Mouse (Mus musculus): ENCODE measurements around the gene Dst.

The Dst gene

DNA sequence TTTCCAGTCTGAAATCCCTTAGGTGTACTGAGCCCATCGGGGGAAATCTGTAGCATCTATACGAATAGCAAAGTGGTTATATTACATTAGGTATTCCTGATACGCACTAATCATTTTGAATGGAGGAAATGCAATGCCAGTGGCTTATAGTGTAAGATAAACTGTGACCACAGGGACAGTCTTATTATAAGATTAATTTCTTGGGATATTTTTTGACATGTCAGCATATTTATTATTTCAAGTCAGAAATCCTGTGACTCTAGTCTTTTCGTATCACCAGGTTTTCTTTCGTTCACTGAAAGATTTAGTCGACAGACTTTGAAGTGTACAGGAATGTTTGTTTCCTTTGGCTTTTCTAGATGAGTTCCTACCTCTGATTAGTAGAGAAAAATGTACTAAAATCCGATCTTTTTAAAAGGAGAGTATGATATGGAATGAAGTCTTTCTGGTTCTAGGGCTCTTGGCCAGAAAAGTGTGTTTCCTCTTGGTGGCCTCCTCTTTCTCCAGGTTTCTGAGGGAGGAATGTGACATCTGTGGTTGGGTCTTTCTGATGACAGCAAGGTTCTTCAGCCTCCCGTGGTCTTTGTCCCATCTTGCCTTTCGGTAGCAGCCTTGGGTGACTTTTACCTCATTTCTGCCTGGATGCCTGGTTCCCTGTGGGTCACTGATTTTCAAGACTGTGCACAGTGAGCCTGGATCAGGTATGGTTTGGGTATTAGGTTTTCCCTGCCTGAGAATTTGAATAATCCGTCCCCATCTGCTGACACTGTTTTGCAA lies 161.7 kb downstream of the Dst start:
- no peak for DNase-seq

DNA sequence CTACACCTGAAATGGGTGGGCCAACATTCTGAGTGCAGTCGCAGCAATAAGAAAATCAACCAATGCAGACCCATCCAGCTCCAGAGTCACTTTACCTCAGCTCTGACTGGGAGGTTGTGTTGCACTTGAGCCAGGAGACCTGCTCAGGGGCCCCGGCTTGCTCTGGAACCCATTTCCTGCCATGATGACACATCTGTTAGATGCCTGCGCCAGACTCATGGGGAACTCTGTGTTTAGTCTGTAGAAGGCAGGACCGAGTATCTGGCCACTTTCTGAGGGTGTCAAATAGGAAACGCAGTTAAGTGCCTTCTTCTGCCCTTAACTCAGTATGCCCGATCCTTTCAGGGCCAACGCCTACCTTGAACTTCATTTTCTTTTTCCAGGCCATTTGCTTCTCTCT lies 162.4 kb downstream of the Dst start:
- DNase-seq = no peak

DNA sequence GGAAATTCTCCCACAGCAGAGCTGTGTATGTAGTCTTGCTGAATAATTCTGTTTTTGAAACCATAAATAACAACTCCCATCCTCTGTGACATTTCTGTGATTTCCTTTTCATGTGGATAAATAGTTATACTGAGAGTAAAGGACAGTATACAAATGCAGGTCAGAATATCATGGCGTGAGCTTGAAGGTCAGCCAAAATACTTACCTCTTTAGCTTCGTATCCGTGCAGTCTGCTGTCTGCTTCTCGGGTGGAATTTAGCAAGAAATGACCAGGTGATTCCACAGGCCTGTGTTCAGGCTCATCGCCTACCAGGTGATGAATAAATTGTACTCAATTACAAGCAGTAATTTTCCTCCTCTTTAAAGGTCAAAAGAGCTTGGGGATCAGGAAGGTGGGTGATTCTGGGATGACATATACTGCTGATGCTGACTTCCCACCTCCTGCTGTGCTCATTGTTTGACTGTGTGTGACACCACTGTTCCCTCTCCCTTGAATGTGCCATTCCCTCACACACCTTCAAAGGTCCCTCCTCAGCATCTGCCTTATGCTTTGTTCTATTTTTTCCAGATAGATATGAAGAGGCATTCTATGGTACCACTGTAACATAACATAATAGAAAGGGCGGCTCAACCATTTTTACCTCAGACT lies 163.1 kb downstream of the Dst start:
- DNase-seq = no peak

DNA sequence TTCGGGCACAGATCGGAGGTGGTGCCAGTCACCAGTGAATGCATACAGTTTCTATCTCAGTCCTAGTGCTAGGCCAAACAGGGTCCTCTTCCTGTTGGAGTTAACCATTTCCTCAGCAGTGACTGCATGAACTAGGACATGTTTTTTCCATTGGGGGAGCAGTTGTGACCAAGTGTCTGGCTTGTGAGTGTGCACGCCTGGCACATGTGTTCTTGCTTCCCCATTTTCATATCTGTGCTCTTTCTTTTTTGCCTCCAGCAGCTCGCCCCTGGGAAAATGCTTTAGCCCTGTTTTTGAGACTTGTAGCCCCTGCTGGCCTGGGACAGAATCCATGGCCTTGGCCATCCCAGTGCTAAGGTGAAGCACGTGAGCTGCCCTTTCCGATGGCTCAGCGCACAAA lies 164.2 kb downstream of the Dst start:
- DNase-seq = no peak

DNA sequence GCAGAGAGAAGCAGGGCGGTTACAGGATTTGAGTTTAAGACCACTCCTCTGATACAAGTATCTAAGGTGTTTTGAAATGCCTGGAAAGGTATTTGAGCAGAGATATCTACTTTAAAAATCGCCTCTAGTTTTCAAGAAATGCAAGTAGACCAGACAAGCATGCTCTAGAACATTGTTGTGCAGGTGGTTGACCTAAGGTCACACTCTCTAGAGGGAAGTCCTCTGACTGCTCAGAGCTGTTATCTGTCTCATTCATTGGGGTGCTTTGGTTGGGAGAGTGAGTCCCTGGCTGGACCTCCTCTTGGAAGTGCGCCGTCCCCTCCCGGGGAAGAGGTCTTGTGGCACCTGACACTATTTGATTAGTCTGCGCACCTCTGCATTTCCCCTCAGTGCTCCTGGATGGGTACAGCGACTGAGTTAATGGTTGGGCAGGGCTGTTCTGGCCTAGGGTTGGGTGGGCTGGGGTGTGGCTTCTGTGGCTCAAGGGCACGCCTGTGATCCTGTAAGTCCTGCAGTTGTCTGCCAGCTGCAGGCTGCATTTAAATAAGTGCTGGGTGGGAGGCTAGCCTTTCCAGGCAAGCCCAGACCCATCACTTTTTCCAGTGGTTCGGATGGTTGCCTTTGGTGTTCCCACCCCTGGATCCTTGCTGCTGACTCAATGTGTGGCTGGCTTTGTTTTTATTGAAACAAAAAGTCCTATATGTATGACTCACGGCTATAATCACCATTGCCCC lies 165.6 kb downstream of the Dst start:
- DNase-seq = no peak

DNA sequence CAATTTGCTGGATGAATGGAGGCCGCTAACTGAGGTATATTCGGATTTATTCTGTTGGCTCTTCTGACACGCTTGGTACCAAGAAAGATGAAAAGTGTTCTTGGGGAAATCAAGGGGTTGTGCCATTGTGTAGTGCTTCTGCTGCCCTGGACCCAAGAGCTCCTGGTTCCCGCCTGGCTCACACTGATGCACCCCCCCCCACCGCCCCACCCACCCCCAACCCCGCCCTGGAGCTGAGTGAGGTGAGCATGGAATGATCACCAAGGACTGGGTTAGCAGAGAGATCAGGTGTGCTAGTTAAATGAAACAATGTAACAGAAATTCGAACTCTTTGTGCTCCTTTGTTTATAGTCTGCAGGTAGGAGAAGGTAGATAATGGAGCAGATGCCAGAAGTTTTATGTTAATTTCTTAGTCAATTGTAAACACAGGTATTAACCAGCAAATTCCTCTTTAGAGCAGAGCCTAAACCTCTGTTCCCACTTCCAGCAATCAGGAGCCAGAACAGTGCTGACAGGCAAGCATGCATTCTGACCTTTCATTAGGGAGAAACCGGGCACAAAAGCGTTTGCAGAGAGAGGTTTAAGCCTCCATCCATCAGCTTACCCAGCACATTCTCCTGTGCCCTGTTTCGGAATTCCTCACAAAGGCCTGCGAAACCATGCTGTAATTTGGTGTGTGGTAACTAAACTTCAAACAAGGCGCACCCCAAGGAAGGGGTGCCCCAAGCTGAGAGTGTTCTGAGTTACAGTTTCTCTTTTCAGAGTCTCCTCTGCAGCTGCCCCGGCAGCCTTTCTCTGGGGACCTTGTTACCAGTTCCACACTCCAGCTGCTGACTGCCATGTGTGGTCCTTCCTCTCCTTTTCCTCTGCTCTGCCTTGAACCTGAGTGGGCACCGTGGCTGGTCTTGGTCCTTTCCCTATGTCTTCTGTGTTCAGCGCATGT lies 166.5 kb downstream of the Dst start:
- DNase-seq = no peak

DNA sequence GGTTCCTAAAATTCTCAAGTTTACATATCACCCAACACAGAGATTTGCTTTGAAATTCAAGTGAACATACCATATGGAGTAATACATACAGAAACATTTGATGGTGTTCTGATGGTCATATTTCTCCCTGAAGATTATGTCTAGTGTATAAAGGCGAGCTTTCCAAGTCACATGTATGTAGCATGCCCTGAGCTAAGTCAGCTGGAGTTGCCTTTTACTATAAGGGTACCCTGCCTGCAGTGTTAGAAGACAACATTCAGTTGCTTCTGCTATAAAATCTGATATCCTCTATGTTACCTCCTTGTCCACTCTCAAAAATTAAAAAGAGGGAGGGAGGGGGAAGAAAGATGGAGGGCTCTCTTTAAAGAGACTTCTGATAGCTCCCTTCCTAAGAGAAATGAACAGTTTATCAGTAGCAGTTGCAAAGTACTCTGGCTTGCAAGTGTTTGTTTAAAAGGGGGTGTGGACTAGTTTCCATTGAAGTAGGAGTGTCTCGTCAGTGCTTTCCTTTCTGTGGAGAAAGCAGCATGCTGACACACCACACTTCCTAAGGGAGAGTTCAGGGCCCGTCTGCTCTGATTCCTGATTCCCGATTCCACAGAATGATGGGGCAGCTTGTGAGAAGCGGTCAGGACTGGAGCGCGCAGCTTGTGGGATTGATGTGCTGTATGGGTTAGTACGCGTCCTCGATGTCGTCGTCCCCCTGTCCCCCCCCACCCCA lies 168.8 kb downstream of the Dst start:
- no peak for DNase-seq

DNA sequence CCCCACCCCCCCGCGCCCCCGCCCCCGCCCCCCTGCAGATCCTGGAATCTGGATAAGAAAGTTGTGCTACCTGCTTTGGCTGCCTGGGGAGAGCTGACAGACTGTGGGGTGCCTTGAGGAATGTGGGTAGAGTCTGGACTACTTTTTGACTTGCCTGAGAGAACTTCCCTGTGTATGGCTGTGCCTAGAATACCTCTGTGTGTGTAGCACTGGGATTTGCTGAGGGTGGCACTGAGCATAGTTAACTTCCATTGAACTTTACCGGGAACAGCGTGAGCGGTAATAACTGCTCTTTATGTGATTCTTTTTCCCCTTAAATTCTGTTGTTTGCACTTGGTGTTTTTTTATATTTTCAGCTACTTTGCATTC lies 169.4 kb downstream of the Dst start:
- no peak for DNase-seq

DNA sequence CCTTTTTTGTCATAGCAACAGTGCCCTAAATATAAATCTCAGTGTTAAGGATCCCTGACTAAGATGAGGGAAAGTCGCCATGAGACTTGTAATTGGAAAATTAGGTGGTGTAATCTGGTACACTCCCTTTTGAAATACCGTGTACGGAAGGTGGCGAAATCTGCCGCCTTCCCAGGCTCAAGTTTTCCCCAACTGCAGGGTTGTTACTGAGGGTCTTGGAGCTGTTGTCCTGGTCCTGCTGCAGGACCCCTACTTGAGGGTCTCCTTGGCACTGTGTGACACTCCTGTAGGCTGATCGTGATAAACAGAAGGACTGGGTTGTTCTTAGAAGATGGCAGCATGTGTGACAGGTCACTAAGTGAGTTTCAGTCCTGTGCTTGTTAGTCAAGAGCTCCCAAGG lies 169.9 kb downstream of the Dst start:
- DNase-seq = no peak

DNA sequence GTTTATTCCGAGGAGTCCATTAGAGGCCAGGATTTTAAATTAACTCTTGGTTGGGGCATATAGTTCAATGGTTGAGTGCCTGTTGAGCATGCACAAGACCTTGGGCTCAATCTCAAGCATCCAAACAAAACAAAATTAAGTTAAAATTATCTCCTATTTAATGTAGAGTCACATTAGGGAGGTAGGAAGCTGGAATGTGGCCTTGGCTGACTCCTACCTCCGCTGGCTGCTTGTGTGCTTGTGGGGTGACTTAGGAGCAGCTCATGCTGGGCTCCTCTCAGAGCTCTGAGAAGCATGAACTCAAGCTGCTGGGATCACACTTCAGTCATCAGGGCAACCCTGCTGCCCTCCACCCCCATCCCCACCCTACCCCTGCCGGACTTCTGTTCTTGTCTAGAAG lies 181.0 kb downstream of the Dst start:
- no peak for DNase-seq

DNA sequence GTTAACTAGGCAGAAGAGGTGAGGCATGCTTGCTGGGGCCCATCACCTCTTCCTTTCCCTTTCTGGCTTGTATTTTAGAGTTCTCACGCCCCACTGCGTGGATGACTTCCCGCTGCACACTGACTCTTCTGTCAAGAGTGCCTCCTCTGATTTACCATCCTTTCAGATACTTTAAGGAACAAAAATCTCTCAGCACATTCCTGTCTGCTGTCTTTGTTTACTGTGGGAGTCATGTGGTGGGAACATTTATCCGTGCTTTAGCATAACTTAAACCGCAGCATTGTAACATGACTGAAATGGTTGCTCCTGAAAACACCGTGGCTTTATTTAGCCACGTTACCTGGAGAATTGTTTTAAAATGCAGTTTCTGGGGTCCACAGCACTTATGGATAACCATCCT lies 182.7 kb downstream of the Dst start:
- no peak for DNase-seq

DNA sequence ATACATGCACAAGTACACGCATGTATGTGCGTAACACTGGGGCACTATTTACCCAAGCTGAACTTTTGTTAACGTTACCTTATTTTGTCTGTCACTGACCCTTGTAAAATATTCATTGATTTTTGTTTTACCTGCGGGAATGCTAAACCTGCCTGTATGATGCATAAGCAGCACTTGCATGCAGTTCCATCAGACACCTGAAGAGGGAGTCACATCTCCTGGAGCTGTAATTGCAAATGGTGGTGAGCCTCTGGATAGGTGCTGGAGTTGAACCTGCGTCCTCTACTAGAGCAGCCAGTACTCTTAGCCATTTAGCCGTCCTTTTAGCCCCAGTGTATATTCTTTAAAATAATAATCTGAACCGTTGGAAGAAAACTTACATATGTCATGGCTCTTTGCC lies 185.6 kb downstream of the Dst start:
- DNase-seq = no peak

DNA sequence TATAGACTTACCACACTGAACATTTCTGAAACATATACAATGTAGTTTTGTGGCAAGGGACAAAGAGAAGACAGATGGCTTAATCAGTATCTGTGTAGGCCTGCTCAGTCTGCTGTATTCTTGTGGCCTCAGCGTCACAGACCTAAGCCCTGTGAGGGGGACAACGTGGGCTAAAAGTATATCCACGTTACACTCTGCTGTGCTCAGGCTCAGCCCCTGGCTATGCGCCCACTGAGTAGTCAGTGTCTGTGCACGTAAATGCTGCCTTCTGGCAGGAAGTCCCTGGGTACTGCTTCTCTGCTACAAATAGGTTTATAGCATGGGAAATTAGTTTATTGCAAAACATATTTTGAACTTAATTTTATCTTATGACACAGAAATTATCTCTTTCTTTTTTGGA lies 186.3 kb downstream of the Dst start:
- DNase-seq = no peak

DNA sequence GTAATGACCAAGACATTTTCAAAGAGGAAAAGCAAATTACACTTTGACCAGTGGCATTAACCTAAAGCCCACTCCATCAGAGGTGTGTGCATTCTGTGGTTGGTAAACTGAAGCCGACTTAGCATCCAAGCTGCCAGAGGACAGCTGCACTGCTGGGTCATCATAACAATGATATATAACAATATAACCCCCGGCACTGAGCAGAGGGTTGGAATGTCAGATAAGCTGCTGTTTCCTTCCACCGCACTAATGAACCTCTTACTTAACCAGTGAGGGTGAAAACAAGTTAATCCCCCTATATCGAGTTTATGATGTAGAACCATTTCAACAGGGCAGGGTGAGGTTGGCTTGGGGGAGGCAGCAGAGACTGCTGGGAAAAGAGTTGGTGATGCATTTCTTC lies 187.1 kb downstream of the Dst start:
- no peak for DNase-seq

DNA sequence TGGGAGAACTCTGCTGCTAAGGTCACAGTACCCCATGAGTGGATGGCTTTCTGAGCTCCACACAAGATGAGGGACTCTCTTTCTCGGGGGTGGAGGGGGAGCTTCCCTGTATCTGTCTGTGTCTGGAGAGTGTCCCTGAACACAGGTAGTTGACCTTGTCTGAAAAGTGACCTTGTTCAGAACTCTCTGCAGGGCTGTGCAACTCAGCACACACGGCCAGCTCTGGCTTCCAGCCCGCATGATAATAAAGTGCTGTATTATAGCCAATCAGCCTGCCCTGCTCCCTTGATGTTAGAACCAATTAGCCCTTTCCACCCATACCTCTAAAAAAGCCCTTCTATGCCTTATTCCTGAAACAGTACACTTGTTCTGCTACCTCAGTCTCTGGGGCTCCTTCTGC lies 188.9 kb downstream of the Dst start:
- no peak for DNase-seq

DNA sequence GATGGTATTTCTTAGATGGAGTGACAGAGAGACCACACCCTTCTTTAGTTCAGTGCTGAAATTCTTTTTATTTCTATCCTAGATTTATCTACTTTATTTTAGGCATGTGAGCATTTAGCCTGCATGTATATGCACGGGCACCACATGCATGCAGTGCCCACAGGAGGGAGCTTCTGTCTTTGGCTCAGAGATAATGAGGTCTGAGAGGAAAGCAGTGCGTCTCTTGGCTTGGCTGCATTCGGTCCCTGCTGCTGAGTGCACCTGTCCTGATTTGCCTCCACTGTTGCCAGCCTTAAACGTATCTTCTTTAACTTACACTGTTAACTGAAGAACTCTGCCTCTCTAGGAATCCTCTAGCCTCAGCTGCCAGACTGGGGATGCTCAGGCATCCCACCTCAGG lies 189.6 kb downstream of the Dst start:
- DNase-seq = no peak

DNA sequence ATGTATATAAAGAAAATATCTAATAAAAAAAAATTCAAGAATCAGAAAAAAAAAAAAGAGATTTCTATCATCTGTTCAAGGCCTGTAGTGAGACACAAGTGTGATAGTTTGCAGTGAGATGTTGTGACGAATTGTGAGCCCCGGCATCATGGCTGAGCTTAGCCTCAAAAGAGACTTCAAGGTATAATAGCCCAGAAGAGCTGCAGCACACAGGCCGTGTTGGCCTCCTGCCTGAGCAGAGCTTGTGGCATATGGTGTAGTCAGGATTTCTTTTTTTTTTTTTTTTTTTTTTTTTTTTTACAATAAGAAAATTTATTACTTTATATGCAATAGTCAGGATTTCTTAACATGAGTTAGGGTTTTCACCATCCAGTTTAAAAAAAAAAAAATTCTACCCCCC lies 191.4 kb downstream of the Dst start:
- DNase-seq = no peak

DNA sequence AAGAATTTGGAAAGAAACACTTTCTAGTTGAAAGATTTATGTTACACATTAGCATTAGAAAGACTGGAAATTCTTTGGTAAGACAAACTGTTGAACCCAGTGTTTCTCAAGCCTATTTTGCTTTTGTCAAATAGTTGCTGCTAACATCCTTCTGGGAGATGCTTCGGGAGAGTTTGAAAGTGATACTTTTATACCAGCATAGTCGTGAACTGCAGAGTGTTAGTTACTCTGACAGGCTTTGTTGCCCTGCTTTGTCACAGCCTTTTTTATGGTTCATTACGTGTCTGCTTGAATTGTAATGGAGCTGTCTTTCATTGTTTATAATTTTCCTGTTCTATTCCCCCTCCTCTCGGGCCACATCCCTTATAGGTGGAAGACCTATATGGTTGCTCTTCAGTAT lies 192.4 kb downstream of the Dst start:
- no peak for DNase-seq

DNA sequence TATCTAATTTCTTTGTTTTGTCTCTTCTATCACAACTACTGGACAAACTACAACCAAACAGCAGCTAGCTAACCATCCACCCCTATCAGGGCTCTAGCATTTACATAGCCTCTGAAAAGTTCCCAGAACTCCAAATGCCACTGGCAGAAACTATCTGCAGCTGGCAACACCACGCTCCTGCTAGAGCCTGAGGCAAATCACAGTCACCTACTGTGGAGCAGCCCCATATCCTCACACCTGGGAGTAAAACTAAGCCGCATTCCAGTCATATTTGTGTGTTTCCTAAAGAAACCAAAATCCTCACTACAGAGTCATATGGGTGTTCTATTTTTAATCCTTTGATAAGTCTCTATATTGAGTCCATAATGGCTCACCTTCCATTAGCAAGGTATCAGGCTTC lies 194.6 kb downstream of the Dst start:
- DNase-seq = no peak

DNA sequence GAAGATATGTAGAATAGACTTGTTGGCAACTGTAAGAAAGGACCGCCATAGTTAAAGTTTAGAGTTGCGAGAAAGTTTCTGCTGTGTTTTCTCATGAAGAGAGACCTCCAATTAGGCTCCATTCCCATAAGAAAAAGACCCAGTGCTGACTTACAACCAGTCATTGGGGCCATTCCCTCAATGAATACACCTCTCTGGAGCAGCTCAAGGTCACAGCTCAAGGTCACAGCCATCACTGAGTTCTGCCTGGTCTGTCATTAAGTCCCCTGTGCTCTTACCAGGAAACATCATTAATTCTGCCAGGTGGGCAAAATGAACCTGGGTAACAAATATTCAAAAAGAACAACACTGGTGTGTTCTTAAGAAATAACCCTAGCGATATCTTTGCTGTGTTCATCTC lies 195.2 kb downstream of the Dst start:
- no peak for DNase-seq

DNA sequence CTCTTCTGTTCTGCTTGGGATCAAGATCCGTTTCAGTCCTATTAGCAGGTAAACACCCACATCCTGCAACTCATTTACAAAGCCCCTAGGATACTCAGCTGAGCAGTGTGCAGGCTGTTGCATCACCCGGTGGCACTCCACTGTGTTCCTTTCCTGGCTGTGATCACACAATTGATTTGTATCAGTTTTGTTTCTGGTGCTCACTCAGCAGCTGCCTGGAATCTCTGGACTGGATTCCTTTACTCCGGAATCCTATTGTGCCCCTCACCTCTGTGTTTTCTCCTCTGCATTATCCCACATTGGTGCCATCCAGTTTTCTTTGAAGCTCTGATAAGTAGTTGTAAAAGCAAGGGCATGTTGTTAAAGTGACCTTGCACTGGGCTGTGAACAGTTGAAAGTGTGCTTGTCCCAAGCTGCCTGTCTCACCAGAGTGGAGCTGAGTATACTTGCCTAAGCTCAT lies 195.7 kb downstream of the Dst start:
- DNase-seq = no peak

DNA sequence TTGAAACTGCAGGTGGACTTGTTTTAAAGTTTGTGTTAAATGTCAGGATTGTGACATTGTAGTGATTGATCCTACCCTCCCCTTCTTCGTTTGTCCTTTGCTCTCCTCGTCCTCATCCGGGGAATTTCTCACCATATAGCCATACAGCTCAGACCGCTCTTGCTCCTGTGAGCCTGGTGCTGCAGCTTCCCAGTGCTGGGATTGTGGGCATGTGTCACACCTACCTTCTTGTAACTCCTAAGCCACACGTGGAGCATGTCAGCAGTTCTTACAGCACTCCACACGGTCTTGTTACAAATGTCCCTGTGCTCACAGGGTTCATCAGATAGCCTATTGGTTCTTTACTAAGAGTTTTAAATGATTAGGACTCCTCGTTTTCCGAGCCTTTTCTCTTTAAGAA lies 196.8 kb downstream of the Dst start:
- DNase-seq = no peak
